Mouse (Mus musculus): ENCODE results near the gene Jsrp1. TPM values are rescaled to one million over a fixed set of nuclear protein-coding genes. Genes with fewer than 3 reads are reported as not detected.

Jsrp1 gene
- total and polyA plus RNA-seq, 2 experiments from 2014 or later = 1.4 TPM; not detected in 1

GRCm38 (mm10) chr10:80775731-80776130 is 37.6 kb downstream of the Jsrp1 start:
- 78% methylated on average over 4 of the region's 4 CpGs for WGBS
- Histone ChIP-seq H3K36me3 (ENCODE audit: insufficient read depth, low read length) (peaks cover 85% of the 10 kb centered on the region), H3K9me3 (ENCODE audit: low read length) (no peaks in the 10 kb centered on the region), H3K4me3 (ENCODE audit: low read length) (no peak overlapping the region), H3K27ac (peak overlapping the region; percentile 73; the same call in 1 of the 2 replicates), H3K27me3 (ENCODE audit: insufficient read depth, low read length) (no peaks in the 10 kb centered on the region), H3K4me1 (ENCODE audit: insufficient read depth, low read length) (no peaks in the 10 kb centered on the region), H3K9ac (replicated peaks; ENCODE audit: low read length) (peak overlapping the region; percentile 28; the same call in 1 of the 2 replicates), H3K4me2 (ENCODE audit: low read depth, low read length) (no peak overlapping the region)
- no peak for DNase-seq (ENCODE audit: low spot score)
- no peak for TF ChIP-seq CTCF (IDR thresholded peaks at IDR 0.05; ENCODE audit: low read depth)
- ATAC-seq = no peak

GRCm38 (mm10) chr10:80774981-80775380 is 38.3 kb downstream of the Jsrp1 start:
- H3K27me3 ChIP-seq (ENCODE audit: insufficient read depth, low read length) = no peaks in the 10 kb centered on the region
- DNase-seq (ENCODE audit: low spot score) = no peak
- H3K36me3 ChIP-seq (ENCODE audit: insufficient read depth, low read length) = peaks cover 85% of the 10 kb centered on the region
- H3K9me3 ChIP-seq (ENCODE audit: low read length) = no peaks in the 10 kb centered on the region
- peak overlapping the region; percentile 73 for H3K27ac ChIP-seq
- no peak overlapping the region for H3K4me3 ChIP-seq (ENCODE audit: low read length)
- ATAC-seq = peak; percentile 12; the same call in 1 of the 2 replicates
- no peak for TF ChIP-seq CTCF (IDR thresholded peaks at IDR 0.05; ENCODE audit: low read depth)
- no peaks in the 10 kb centered on the region for H3K4me1 ChIP-seq (ENCODE audit: insufficient read depth, low read length)
- 91% methylated on average over 4 of the region's 4 CpGs for WGBS
- H3K4me2 ChIP-seq (ENCODE audit: low read depth, low read length) = no peak overlapping the region
- no peak overlapping the region for H3K9ac ChIP-seq (replicated peaks; ENCODE audit: low read length)

GRCm38 (mm10) chr10:80774549-80774948 is 38.7 kb downstream of the Jsrp1 start:
- whole genome bisulfite sequencing = 45% methylated on average over 2 of the region's 2 CpGs
- peak overlapping the region; percentile 73 for H3K27ac ChIP-seq
- peak; percentile 87 for DNase-seq (ENCODE audit: low spot score)
- peak; percentile 96 for TF ChIP-seq CTCF (IDR thresholded peaks at IDR 0.05; ENCODE audit: low read depth)
- H3K4me1 ChIP-seq (ENCODE audit: insufficient read depth, low read length) = no peaks in the 10 kb centered on the region
- ATAC-seq = peak; percentile 90
- H3K36me3 ChIP-seq (ENCODE audit: insufficient read depth, low read length) = peaks cover 84% of the 10 kb centered on the region
- no peak overlapping the region for H3K4me2 ChIP-seq (ENCODE audit: low read depth, low read length)
- no peak overlapping the region for H3K4me3 ChIP-seq (ENCODE audit: low read length)
- no peaks in the 10 kb centered on the region for H3K27me3 ChIP-seq (ENCODE audit: insufficient read depth, low read length)
- no peaks in the 10 kb centered on the region for H3K9me3 ChIP-seq (ENCODE audit: low read length)
- no peak overlapping the region for H3K9ac ChIP-seq (replicated peaks; ENCODE audit: low read length)

GRCm38 (mm10) chr10:80773816-80774215 is 39.5 kb downstream of the Jsrp1 start:
- no peak for ATAC-seq
- Histone ChIP-seq H3K27me3 (ENCODE audit: insufficient read depth, low read length) (no peaks in the 10 kb centered on the region), H3K36me3 (ENCODE audit: insufficient read depth, low read length) (peaks cover 81% of the 10 kb centered on the region), H3K4me2 (ENCODE audit: low read depth, low read length) (no peak overlapping the region), H3K9me3 (ENCODE audit: low read length) (no peaks in the 10 kb centered on the region), H3K4me1 (ENCODE audit: insufficient read depth, low read length) (no peaks in the 10 kb centered on the region), H3K4me3 (ENCODE audit: low read length) (no peak overlapping the region), H3K27ac (peak overlapping the region; percentile 73), H3K9ac (replicated peaks; ENCODE audit: low read length) (no peak overlapping the region)
- 76% methylated on average over 5 of the region's 5 CpGs for WGBS
- DNase-seq (ENCODE audit: low spot score) = no peak
- no peak for TF ChIP-seq CTCF (IDR thresholded peaks at IDR 0.05; ENCODE audit: low read depth)

GRCm38 (mm10) chr10:80768365-80768764 is 44.9 kb downstream of the Jsrp1 start:
- Histone ChIP-seq H3K9me3 (ENCODE audit: low read length) (no peaks in the 10 kb centered on the region), H3K4me2 (ENCODE audit: low read depth, low read length) (no peak overlapping the region), H3K4me3 (ENCODE audit: low read length) (no peak overlapping the region), H3K4me1 (ENCODE audit: insufficient read depth, low read length) (no peaks in the 10 kb centered on the region), H3K36me3 (ENCODE audit: insufficient read depth, low read length) (peaks cover 71% of the 10 kb centered on the region), H3K27me3 (ENCODE audit: insufficient read depth, low read length) (no peaks in the 10 kb centered on the region), H3K9ac (replicated peaks; ENCODE audit: low read length) (no peak overlapping the region), H3K27ac (no peak overlapping the region)
- DNase-seq (ENCODE audit: low spot score) (no peak), ATAC-seq (no peak)
- WGBS = 84% methylated on average over 6 of the region's 6 CpGs
- no peak for TF ChIP-seq CTCF (IDR thresholded peaks at IDR 0.05; ENCODE audit: low read depth)

GRCm38 (mm10) chr10:80766161-80766815 is 47.0 kb downstream of the Jsrp1 start:
- Histone ChIP-seq H3K9ac (replicated peaks; ENCODE audit: low read length) (no peak overlapping the region), H3K4me1 (ENCODE audit: insufficient read depth, low read length) (no peaks in the 10 kb centered on the region), H3K4me3 (ENCODE audit: low read length) (no peak overlapping the region), H3K4me2 (ENCODE audit: low read depth, low read length) (no peak overlapping the region), H3K9me3 (ENCODE audit: low read length) (no peaks in the 10 kb centered on the region), H3K27ac (no peak overlapping the region), H3K36me3 (ENCODE audit: insufficient read depth, low read length) (peaks cover 52% of the 10 kb centered on the region), H3K27me3 (ENCODE audit: insufficient read depth, low read length) (no peaks in the 10 kb centered on the region)
- no peak for DNase-seq (ENCODE audit: low spot score)
- TF ChIP-seq CTCF (IDR thresholded peaks at IDR 0.05; ENCODE audit: low read depth) = no peak
- ATAC-seq = no peak
- 82% methylated on average over 10 of the region's 10 CpGs for whole genome bisulfite sequencing

- H3K9me3 ChIP-seq (ENCODE audit: low read length) = no peaks in the 10 kb centered on the region
- 92% methylated on average over 2 of the region's 2 CpGs for WGBS
- no peak for ATAC-seq
These were observed 47.6 kb downstream of the Jsrp1 start for GRCm38 (mm10) chr10:80765746-80766145.

More at GRCm38 (mm10) chr10:80765746-80766145, 47.6 kb downstream of the Jsrp1 start:
- no peak for DNase-seq (ENCODE audit: low spot score)
- TF ChIP-seq CTCF (IDR thresholded peaks at IDR 0.05; ENCODE audit: low read depth) = no peak
- H3K4me2 ChIP-seq (ENCODE audit: low read depth, low read length) = no peak overlapping the region
- H3K27ac ChIP-seq = no peak overlapping the region
- no peak overlapping the region for H3K9ac ChIP-seq (replicated peaks; ENCODE audit: low read length)
- no peaks in the 10 kb centered on the region for H3K4me1 ChIP-seq (ENCODE audit: insufficient read depth, low read length)
- H3K27me3 ChIP-seq (ENCODE audit: insufficient read depth, low read length) = no peaks in the 10 kb centered on the region
- peaks cover 46% of the 10 kb centered on the region for H3K36me3 ChIP-seq (ENCODE audit: insufficient read depth, low read length)
- H3K4me3 ChIP-seq (ENCODE audit: low read length) = no peak overlapping the region
